Mouse (Mus musculus) adrenal gland, postnatal 36 days (tissue): ENCODE measurements around the gene Gstt2. TPM values are rescaled to one million over a fixed set of nuclear protein-coding genes. Genes with fewer than 3 reads are reported as not detected.

Experiments
- DNase-seq, 2 experiments: peaks; one replicate each; pipeline ENCODE4 v3.0.0; 2021; ENCODE audit warnings: mixed read lengths in 1 of 2
- total RNA-seq, 2 experiments: library from RNA; stranded (reverse); gene quantifications; 2 replicates each; pipeline ENCODE4 v1.2.3; 2021

Gene Gstt2
- total RNA-seq, 2 experiments from 2014 or later: 30.0 to 32.0 TPM

DNA sequence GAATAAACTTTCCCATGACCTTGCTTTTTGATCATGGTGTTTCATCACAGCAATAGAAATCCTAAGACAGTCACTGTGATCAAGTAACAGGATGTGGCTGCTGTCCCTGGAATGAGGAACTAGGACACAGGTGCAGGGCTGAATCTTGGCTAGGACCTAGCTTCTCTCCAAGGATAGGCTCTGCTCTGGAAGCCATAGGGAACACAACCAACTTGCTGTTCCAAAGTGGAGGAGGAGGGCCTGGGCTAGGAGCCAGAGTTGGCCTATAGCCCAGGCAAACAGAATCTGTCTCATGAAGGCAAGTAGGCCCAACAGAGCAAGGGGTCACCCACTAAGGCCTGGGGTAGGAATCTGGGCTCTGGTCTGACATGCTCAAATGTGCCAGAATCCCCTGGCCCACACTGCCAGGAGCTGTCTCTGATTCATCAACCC lies 8.7 kb downstream of the Gstt2 start:
- peak; percentile 26 to 55 for DNase-seq

GRCm38 (mm10) chr10:75827668-75828360 lies 9.4 kb downstream of the Gstt2 start:
- DNase-seq: peak; percentile 71 to 78

DNA sequence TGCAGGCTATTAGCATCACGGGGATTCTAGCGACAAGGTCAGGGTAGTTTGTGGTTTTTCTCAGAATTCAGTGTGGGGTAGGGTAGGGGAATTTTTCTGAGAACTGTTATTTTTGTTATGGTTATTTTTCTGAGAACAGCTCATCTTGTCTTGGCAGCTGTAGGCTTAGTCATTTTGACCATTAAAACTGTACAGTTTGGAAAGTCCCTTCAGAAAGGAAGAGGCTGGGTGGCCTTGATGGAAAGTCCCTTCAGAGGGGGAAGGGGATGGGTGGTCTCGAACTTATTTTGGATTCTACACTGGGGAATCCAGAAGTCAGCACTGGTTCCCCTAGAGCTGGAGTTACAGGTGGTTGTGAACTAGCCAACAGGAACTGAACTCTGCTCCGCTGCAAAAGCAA lies 12.7 kb downstream of the Gstt2 start:
- no peak for DNase-seq

- DNase-seq: no peak
Observed at GRCm38 (mm10) chr10:75823782-75824181, 13.4 kb downstream of the Gstt2 start.

DNA sequence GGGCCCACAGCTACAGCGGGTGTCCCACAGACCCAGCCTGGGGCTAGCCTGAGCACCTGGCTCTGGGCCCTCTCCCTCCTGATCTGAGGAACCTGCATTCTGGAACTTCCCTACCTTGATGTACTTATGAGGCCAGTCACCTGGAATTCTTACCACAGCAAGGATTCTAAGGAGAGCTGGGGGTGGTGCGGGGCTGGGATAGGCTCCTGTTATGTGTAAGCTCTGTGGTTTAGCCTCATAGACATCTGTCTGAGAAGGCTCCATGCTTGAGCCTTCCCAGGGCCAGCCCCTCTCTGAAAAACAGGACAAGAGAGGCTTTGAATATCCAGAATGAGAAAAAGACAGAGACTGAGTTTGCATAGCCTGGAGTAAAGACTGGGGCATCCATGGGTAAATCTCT lies 14.8 kb downstream of the Gstt2 start, which contains the start of gene Gstt4:
Gstt4 (minus strand) TSS at position 101 of the 400 bp plus-strand sequence.
- no peak for DNase-seq

DNA sequence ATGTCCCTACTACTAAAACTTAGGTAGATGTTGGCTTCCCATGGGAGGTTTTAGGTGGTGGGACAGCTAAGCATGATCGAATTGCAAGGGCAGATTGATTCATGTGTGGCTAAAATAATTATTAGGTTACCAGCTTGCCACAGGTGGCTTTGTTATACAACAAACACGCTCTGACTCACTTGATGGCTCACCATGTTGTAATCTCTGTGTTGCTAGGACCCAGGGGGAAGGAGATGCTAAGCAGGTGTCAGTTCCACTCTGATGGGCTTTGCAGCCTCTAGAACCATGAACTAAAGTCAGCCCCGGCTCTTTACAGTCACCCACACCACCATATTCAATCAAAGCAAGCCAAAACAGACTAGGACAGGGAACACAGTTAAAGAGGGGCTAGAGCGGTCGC lies 17.3 kb downstream of the Gstt2 start:
- no peak for DNase-seq

GRCm38 (mm10) chr10:75818641-75819040 lies 18.6 kb downstream of the Gstt2 start:
- no peak for DNase-seq

DNA sequence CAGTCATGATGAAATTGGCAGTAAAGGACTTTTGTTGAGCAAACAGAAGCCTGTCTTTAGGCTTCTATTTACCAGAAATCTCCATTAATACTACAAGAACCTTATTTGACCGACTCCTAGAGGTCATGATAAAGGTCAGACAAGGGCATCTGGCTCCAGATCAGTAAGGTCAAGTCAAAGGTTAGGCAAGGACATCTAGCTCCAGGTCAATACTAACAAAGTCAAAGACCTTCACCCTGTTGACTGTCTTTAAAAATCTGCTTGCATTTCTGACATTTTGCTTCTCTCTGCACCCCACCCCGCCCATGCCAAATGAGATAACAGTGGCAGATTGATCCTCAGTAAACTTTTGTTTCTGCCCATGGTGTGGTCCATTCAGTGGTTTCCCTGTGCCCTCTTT lies 33.0 kb downstream of the Gstt2 start:
- no peak for DNase-seq

DNA sequence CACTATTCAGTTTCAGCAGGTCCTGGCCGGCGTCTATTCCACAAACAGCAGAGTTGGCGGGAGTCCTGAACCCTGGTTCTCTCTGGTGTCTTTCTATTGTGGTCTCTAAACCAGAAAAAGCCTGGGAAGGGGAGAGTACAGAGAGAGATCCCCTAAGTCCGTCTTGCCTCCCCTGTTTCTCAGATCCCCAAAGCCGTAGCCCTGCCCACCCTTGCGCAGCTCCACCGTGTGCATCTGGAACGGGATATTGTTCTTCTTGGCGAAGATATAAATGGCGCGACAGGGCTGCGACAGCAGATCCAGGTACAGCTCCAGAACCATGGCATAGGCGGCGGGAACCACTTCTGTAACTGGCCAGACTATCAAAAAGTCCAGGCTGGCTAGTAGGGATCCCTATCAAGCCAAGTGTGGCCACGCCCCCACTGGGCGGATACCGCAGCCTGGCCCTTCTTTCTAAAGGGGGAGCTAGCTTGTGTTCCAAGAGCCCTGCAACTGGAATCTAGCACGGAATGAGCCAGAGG lies 39.0 kb downstream of the Gstt2 start, which contains the start of gene Gstt1:
Gstt1 (minus strand) TSS at position 409 of the 521 bp plus-strand sequence.
- DNase-seq: peak; percentile 75 to 86

DNA sequence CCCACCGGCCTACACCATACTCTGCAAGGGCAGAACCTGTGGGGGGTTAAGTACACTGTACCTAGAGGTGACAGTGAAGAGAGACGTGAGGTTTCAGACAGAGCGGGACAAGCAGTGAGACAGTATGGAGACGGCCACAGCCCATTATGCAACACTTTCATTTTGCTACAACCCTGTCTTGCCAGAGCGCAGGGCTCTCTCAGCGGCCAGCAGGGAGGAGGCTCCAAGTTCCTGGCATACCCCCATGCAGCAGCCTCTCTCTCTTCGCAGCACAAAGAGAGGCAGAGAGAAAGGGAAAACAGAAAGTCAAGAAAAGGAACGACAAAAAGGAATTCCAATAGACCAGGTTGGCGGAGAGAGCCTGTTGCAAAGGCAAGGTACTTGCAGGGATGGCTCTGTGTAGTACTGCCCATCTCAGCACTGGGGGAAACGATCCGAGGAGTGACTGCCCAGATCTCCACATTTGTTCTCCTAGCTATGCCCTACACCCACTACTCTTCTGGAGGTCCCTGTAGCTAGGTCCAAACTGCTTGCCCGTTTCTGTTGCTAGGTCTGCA lies 39.5 kb downstream of the Gstt2 start:
- DNase-seq: peak; percentile 66 to 71

DNA sequence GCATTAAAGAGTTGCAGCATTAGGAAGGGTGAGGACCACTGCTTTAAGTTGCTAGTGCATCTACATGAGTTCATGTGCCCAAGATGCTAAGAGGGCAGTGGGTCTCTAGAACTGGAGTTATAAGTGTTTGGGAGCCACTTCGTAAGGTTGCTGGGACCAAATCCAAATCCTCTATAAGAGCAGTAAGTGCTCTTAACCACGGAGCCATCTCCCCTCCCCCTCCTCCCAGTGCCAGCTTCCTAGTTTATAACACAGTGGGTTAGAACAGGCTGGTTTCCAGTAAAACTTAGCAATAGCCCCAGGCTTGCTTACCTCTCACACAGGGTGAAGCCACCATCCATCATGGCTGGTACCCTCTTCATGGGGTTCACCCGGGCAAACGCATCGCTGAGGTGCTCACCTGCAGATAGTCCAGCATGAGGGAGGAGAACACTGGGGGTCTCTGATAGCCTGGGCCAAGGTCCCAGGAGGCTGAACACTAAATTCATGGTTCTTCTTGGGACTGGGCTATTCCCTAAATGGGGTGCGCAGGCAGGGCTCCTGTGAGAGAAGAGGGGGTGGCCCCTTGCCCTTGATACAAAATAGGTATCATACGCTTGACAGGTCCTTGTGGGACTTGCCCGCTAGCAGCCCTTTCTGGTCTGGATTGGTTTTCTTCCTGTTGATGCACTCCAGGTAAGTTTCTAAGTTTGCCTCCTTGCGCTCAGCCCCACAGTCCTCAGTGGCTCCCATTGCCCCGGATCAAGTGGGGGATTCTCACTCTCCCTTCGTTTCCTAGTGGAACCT lies 40.3 kb downstream of the Gstt2 start:
- no peak for DNase-seq

GRCm38 (mm10) chr10:75794880-75795279 lies 42.3 kb downstream of the Gstt2 start:
- DNase-seq: peak; percentile 11 to 55

DNA sequence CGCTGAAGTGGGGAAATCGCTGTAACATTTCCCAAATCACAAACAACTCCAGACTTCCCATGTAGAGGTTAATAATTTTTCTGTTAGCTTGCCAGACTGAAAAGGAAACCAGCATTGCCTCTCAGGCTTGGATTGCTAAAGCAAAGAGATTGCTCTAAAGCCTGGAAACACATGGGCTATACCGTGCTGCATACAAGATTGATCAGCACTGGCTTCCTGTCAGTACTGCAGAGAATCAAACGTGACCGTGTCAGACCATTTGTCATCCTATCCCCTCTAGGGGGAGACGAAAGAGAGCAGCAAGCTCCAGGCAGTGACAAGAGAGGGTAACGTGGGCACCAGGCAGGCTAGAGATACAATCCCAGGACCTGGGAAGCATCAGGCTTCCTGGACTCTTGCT lies 46.5 kb downstream of the Gstt2 start:
- no peak for DNase-seq

DNA sequence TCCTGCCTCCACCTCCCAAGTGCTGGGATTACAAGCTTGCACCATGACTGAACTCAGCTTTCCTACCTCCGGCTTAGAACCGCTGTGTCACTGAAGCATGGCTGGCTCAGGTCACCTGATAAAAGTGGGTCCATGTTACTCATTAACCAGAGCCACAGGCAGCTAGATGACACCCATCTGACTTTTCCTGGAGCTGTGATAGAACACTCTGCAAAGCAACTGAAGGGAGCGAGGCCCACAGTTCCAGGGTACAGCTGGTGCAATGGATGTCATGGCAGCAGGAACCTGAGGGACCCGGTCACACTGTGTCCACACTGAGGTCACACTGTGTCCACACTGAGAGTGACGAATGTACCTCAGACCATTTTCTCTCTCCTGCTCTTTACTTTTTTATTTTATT lies 47.4 kb downstream of the Gstt2 start:
- no peak for DNase-seq

DNA sequence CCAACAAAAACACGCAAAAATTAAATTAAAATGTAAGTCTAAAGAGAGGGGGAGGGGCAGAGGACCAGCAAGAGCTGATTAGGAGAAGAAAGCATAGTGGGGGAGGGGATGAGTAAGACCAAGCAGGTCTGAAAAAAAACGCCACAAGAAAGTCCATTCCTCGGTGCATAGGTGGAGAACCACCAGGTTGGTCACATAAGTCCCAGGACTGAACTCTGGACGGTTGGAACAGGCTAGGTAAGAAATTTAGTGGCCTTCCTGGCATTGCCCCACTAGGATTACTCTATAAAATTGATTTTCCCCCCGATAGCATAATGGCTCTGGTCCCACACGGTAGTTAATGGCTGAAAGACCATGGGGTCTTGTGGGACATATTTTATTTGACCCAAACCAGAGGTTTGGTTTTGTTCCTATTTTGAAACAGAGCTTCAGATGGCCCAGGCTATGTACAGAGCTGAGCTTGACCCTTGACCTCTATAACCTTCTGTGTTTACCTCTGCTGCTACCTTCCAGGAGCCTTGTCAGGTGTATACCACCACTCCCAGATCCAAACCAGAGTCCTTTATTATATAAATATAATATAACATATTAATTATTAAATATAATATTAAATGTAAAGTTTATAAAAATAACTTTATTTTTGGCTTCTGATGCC lies 48.0 kb downstream of the Gstt2 start:
- no peak for DNase-seq

DNA sequence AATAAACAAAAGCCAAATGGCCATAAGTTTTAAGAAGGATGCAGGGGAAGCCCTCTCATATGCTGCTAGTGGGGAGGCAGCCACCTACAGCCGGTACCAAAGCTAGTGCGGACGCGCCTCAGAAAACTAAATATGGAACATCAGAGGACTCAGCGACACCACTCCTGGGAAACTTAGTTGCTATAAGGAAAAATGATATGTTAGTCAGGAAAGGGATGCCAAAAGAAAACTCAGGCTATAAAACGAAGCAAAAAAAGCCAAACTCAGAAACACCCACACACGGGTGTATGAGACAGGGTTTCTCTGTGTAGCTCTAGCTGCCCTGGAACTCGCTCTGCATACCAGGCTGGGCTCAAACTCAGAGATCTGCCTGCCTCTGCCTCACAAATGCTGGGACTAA lies 48.9 kb downstream of the Gstt2 start:
- no peak for DNase-seq

DNA sequence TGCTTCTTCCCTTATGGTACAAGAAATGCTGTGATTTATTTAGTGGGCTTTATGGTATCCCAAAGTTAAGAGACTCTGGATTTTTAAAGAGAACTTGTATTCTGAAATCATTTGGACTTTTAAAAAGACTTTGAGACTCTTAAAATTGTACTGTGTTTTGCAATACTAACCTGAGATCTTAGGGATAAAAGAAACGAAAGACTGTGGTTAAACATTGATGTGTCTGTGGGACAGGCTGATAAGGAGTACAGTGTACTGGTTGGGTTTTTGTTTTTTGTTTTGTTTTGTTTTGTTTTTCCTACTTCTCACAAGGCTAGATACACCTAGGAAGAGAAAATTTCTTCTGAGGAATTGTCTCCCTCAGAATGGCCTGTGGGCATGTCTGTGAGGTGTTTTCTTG lies 51.8 kb downstream of the Gstt2 start:
- no peak for DNase-seq

Other genes starting within 250 kb of the Gstt2 start
- 1 to 10 TPM; 6.5 to 6.6 TPM for gene Ggt5, start 248.1 kb downstream of the Gstt2 start, total RNA-seq
- 10 to 100 TPM in 1 of 2 experiments, 1 to 10 TPM in 1; 9.7 to 11.0 TPM for gene Susd2, start 193.4 kb downstream of the Gstt2 start, total RNA-seq
- 10 to 100 TPM; 32.9 to 35.1 TPM for gene Cabin1, start 73.1 kb downstream of the Gstt2 start, total RNA-seq
- gene Ddt, start 64.0 kb downstream of the Gstt2 start, total RNA-seq: 100 to 1,000 TPM; 107 to 161 TPM
- gene Gm20441, start 56.5 kb downstream of the Gstt2 start, total RNA-seq: under 1 TPM in 1 of 2 experiments, not detected in 1; 0.53 TPM
- 10 to 100 TPM; 14.9 to 28.7 TPM for gene Gstt3, start 56.0 kb downstream of the Gstt2 start, total RNA-seq
- gene Gstt1, start 38.8 kb downstream of the Gstt2 start, total RNA-seq: 10 to 100 TPM; 37.6 to 47.8 TPM
- gene Gstt4, start 14.9 kb downstream of the Gstt2 start, total RNA-seq: not detected
- gene Mif, start 22.8 kb upstream of the Gstt2 start, total RNA-seq: 100 to 1,000 TPM; 313 to 319 TPM
- 1 to 10 TPM in 1 of 2 experiments, under 1 TPM in 1; 0.93 to 2.8 TPM for gene Derl3, start 56.0 kb upstream of the Gstt2 start, total RNA-seq
- gene Smarcb1, start 84.2 kb upstream of the Gstt2 start, total RNA-seq: 10 to 100 TPM; 77.5 to 89.1 TPM
- 1,000 to 10,000 TPM; 1,047 to 1,196 TPM for gene Chchd10, start 95.7 kb upstream of the Gstt2 start, total RNA-seq
- gene Mmp11, start 99.1 kb upstream of the Gstt2 start, total RNA-seq: 10 to 100 TPM in 1 of 2 experiments, 1 to 10 TPM in 1; 8.6 to 10.1 TPM
- 1 to 10 TPM in 1 of 2 experiments, under 1 TPM in 1; 0.83 to 2.3 TPM for gene Gm867, start 103.2 kb upstream of the Gstt2 start, total RNA-seq
- not detected for gene Vpreb3, start 105.6 kb upstream of the Gstt2 start, total RNA-seq
- gene Gm5134, start 117.1 kb upstream of the Gstt2 start, total RNA-seq: not detected
- 1 to 10 TPM; 8.5 to 8.8 TPM for gene Zfp280b, start 195.2 kb upstream of the Gstt2 start, total RNA-seq